Mouse (Mus musculus) right cerebral cortex, postnatal 36 days (tissue): ENCODE results near the gene Cabp2.
"Not testable (repeated sequence)": the region's sequence is repeated elsewhere in the genome, so short reads cannot be mapped to it uniquely, and the experiment has no call there.

ENCODE experiments used
- DNase-seq, 2 experiments: peaks; one replicate each; pipeline ENCODE4 v3.0.0; 2022; ENCODE audit warnings: low spot score in 2 of 2, mixed read lengths in 1 of 2

Cabp2 gene

DNA sequence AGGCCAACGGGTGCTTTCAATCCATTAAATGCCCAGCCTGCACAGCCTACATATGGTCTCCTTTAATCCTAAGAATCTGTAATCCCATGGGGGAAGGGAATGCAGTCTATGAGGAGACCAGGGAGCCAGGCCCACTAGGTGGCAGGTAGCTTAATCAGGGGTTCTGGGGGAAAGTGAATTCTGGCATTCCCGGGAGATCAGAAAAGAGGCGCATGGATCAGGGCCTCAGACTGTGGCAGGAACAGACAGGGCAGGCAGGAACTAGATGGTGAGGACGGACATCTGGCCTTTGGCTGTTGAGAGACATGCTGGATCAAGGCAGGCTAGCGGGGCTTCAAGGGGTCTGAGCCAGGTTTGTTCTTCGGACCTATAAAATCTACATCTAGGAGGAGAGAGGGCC is 20.1 kb downstream of the Cabp2 start:
- no peak for DNase-seq

DNA sequence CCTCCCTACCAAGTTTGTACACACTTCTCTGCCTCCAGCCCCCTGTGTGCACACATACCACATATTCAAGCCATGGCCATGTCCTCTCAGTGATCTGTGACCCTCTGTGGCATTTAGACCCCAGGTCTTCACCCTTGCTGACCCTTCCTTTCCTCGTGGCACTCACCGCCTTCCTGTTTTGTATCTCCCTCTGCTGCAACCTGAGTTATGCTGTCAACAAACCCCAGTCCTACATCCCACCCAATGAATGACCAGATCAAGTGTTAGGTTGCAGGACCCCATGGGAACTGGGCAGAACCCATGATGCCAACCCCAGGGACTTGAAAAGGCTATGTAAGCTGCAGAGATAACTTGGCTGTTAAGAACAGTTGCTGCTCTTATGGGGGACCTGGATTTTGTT is 20.7 kb downstream of the Cabp2 start:
- DNase-seq = no peak

DNA sequence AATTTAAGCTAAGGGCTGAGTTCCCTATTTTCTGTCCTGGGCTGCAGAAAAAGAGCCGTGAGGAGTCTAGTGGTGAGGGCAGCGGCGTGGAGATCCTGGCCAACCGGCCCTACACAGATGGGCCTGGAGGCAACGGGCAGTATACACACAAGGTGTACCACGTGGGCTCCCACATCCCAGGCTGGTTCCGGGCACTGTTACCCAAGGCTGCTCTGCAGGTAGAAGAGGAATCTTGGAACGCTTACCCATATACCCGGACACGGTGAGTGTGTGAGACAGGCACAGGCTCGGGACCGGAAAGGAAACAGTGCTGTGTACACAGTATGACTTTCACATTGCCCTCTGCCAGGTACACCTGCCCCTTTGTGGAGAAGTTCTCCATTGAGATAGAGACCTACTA is 21.2 kb downstream of the Cabp2 start:
- DNase-seq = no peak

DNA sequence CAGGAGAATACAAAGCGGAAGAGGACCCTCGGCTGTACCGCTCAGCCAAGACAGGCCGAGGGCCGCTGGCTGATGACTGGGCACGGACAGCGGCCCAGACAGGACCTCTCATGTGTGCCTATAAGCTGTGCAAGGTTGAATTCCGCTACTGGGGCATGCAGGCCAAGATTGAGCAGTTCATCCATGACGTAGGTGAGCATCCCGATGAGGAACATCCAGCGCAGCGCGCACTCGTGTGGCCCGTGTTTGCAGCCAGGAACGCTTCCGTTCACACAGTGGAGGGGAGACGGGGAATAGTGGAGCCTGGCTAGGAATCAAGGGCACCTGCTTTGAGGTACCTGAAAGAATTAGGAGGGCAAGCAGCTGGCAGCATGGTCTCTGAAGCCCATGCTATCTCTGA is 21.9 kb downstream of the Cabp2 start:
- no peak for DNase-seq

DNA sequence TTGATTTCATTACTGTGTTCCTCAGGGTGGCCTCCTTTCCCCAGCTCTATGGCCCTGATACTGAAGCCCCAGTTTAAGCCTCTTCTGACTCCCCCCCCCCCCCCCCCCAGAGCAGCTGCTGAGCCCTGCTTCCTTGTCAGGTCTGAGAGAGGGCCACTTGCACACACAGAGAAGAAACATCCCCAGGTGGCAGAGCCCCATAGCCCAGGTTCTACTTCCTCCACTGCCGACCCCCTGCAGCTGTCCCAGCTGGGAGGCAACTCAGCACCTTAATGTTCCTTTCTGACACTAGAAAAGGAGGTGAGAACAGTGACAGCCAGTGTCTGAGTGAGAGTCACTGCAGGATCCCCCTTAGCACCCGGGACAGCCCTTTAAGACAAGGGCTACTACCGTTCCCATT is 22.4 kb downstream of the Cabp2 start:
- DNase-seq = no peak

DNA sequence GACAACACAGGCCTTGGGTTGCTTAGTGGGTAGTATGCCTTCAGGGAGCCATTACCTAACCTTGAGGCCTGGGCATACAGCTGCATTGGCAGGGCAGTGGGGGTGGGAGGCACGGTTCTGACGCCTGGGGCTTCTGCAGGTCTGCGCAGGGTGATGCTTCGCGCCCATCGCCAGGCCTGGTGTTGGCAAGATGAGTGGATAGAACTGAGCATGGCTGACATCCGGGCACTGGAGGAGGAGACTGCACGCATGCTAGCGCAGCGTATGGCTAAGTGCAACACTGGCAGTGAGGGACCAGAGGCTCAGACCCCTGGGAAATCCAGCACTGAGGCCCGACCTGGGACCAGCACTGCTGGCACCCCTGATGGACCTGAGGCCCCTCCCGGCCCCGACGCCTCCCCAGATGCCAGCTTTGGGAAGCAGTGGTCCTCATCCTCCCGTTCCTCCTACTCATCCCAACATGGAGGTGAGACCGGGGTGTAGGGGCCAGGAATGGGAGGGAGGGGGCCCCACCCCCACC is 23.4 kb downstream of the Cabp2 start:
- no peak for DNase-seq

DNA sequence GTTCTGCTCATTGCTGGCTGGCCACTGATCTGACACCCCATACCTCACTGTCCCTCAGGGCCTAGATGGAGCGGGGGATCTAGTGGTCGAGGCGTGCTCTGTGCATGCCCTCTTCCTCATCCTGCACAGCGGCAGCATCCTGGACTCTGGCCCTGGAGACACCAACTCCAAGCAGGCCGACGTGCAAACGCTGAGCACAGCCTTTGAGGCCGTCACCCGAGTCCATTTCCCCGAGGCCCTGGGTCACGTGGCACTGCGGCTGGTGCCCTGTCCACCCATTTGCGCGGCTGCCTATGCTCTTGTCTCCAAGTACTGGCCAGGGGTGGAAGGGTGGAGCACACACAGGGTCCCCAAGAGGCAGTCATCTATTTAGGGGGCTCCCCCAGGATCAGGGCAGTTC is 25.3 kb downstream of the Cabp2 start:
- no peak for DNase-seq

DNA sequence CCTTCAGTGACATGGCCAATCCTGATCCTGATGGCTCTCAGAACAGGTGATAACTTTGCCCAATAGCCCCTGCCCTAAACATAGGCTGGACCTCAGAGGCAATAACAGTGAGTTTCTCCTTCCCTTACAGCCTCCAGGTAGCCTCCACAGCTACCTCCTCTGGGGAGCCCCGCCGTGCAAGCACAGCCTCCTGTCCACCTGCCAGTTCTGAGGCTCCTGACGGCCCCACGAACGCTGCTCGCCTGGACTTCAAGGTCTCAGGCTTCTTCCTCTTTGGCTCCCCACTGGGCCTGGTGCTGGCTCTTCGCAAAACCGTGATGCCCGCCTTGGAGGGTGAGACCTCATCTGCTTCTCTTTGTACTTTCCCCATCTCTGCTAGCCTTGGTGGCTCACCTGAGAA is 27.2 kb downstream of the Cabp2 start:
- no peak for DNase-seq

DNA sequence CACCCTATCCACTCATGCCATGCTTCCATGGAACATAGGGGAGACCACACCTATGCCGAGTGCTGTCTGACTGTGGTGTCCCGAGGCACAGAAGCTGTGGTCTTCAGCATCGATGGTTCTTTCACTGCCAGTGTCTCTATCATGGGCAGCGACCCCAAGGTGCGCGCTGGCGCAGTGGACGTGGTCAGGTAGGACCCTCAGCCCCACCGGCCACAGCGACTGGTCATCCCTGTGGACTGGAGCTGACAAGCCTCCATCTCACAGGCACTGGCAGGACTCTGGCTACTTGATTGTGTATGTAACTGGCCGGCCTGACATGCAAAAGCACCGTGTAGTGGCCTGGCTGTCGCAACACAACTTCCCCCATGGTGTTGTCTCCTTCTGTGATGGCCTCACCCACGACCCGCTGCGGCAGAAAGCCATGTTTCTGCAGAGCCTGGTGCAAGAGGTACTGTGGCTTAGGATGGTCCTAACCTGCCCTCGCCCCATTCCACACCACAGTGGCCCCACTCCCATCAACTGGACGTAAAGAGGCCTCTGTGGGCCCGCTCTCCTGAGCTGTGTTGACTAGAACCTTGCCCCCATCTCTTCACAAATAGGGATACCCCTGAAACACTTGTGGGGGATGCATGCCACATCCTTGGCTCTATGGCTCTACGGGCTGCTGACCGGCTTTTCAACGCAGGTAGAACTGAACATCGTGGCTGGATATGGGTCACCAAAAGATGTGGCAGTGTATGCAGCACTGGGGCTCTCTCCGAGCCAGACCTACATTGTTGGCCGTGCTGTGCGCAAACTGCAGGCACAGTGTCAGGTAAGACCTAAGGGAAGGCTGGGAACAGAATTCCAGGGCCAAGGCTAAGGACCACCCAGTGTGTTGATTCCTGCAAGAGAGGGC is 30.9 kb downstream of the Cabp2 start:
- DNase-seq = no peak

DNA sequence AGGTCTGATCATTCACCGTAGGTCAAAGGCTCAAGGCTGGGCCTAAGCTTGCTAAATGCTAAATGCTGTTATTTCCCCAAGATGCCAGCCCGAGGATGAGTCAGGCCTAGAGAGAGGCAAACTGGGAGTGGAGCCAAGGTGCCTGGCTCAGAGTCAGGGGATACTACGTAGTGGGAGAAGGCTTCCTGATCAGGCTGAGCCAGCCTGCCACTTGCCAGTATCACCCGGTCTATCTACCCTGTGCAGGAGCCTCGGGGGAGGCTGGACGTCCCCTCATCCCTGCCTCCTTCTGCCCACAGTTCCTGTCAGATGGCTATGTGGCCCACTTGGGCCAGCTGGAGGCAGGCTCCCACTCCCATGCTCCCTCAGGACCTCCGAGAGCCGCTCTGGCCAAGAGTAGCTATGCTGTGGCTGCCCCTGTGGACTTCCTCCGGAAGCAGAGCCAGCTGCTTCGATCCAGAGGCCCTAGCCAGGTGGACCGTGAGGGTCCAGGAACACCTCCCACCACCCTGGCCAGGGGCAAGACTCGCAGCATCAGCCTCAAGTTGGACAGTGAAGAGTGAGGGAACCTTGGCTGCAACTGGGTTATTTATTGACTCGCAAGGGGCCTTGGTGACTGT is 31.9 kb downstream of the Cabp2 start:
- DNase-seq = peak; percentile 61

DNA sequence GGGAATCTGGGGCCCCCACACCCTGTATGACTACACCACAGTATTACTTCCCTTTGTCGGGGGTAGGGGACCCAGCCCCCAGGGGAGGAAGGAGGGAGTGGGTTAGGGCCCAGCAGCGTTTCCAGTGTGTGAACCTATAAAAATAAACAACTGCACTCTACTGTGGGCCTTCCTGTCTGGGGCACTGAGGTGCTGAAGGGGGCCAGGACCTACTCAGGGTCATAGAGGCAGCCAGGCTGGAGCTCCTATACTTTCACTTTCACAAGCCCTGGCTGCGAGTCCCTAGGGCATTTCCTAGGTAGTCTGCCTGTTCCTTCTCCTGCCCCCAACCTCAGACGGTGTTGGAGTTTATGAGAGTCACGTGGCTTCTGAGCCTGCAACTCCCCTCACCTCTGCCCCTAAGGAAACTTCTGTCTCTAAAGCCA is 32.4 kb downstream of the Cabp2 start:
- DNase-seq = no peak

DNA sequence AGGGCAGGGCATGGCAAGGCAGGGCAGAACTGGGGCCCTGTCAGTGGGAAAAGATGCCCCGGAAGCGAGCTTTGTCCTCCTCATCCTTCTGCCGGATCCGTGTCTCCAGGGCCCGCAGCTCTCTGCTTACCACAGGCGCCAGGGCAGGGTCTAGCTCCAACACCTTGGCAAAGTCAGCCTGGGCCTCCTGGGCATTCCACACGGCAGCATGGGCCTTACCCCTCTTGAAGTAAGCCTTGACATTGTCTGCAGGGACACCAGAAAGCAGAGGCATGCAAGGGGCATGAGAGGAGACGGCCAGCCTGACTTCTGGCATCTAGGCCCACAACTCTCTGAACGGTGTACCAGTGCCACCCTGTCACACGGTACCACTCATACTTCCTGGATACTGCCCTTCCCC is 33.2 kb downstream of the Cabp2 start:
- DNase-seq = no peak

DNA sequence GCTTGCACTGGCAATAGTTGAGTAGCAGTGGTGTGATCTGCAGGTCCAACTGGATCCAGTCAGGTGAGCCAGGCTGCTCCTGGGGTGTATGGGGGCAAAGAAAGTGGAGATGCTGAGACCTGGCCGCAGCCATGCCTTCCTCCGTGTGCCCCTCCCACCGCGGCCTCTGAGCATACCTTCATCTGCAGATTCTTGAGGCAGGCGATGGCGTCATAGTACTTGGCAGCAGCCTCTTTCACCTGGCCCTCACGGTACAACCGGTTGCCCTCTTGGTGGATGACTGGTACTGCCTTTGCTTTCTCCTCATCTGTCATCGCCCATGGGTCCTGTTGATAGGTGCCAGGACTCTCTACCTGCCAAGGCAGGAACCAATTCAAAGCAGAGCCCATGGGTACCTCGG is 33.8 kb downstream of the Cabp2 start:
- no peak for DNase-seq

DNA sequence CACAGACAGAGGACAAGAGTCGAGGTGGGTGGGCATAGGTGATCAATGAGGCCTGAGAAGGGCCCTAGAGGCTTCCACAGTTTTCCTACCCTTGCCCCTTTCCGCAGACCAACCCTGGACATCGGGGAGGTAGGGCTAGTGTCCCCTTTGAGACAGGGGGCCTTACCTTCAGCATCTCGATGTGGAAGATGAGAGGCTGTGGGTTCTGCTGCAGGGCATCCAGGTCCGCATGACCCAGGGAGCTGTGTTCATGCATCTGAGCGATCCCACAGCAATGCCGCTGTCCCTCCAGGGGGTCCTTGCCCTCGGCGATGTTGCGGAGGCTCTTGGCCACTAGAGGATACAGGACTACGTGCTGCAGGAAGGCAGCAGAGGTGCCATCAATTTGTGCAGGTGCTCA is 34.4 kb downstream of the Cabp2 start:
- DNase-seq = no peak

DNA sequence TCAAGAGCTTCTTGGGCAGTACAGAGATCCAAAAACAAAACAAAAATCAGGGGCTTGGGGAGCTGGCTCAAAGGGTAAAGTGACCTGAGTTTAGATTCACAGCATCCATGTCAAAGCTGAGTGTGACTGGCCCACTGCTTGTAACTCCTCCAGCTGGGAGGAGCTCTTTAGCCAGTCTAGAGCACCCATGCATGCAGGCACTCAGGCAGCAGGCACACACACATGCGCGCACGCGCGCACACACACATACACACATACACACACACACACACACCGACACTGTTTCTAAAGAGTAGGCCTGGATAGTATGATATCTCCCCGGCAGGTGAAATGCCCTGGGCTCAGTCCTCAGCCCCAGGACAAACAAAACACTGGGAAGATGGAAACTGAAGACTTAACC is 35.6 kb downstream of the Cabp2 start:
- no peak for DNase-seq

DNA sequence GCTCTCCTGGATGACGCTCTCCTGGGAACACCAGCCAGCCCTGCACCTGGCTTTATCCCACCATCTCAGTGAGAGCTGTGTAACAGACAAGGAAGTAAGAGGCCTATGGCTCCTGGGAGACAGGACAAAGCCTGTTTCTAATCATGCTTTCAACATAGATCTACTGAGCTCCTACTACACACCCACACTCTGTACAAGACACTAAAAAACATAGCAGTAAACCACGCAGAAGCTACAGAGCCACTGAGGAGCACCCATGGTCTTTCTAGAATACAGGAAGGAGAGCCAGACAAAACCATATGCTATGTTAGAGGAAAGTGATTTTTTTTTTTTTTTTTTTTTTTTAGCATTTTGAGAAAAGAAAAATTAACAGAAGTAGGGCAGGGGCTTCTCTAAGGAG is 37.0 kb downstream of the Cabp2 start:
- DNase-seq = no peak

DNA sequence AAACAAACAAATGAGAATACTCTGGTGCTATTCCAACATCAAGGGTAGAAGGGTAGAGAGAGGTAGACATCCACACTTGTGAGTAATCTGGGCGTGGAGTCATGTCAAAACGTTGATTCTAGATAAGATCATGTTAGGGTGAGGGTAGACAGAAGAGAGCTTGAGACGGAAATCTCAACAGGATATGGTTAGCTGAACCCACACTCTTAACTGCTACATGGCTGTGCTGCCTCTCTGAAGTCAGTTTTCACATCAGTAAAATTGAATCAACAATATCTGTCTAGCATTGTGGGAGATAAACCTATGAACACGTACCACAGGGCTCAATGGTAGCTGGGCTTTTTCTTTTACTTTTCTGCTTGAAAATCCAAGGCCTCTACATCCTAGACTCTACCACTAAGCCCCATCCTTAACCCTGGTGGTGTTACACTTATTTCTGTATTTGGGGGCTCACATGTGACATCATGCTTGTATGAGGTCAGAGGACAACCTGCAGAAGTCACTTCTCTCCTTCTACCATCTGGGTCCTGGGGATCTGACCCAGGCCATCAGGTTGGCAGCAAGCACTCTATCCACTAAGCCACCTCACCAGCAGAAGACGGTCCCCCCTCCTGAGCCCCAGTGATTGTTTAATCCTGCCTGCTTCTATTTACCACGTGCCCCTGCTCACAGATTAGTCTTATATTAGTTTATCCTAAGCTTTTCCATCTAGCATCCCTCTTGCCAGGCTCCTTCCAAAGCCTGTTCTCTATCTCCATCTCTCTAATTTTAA is 38.5 kb downstream of the Cabp2 start:
- DNase-seq = no peak

DNA sequence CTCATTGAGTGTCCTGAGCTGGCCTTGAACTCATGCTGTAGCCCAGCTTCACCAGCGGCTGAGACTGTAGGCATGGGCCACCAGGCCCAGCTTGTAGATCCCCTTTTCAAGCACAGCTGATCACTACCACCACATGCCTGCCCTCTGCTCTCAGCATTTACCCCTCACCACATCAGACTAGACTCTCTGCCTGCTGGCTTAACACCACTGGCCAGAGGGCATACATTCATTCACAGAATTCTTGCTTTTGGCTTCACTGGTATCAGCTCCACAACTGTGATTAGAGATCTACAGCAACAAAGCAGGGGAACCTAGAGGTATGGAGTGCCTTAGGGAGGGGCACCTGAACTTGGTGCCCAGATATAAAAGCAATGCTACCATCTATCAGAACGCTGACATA is 39.1 kb downstream of the Cabp2 start:
- no peak for DNase-seq

DNA sequence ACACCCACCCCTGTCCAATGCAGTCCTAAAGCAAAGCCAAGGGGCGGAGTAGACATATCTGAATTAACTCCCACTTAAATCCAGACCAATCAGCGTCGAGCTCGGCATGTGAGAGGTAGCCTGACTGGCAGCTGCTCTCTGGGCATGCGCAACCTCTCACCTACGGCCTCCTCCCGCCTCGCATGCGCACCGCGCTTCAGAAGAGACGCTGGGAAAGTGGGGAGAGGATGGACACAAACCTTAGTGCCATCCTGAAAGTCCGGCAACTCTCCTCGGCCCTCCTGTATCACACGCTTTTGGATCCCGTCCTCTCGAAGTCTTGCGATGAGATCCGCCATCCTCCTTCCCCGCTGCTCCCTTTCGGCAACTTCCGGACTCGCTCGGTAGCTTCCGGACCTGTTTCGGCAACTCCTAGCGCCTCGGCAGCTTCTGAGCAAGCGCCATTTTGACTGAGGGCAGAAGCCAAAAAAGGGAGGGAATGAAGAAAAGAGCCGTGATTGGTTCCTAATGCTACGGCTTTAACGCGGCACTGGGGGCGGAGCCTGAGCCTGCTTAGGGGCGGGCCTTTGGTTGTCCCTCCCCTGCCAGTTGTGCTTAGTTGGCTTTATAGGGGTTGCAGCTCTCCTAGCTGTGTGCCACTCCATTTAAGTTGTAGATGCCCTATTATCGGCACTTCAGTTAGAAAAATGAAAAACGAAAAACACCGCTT is 39.9 kb downstream of the Cabp2 start:
- peak; percentile 95 to 97 for DNase-seq

DNA sequence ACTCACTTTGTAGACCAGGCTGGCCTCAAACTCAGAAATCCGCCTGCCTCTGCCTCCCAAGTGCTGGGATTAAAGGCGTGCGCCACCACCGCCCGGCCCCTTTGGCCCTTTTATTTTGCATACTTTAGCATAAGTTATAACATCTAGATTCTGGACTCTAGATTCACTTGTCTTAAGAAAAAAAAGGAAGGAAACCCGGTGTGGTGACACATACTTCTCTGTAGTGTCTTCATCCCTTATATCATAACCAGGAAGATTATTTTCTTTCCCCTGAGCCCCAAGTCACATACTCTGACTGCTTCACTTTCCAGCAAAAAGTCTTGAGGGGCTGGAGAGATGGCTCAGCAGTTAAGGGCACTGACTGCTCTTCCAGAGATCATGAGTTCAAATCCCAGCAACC is 40.5 kb downstream of the Cabp2 start:
- DNase-seq = not testable (repeated sequence)

DNA sequence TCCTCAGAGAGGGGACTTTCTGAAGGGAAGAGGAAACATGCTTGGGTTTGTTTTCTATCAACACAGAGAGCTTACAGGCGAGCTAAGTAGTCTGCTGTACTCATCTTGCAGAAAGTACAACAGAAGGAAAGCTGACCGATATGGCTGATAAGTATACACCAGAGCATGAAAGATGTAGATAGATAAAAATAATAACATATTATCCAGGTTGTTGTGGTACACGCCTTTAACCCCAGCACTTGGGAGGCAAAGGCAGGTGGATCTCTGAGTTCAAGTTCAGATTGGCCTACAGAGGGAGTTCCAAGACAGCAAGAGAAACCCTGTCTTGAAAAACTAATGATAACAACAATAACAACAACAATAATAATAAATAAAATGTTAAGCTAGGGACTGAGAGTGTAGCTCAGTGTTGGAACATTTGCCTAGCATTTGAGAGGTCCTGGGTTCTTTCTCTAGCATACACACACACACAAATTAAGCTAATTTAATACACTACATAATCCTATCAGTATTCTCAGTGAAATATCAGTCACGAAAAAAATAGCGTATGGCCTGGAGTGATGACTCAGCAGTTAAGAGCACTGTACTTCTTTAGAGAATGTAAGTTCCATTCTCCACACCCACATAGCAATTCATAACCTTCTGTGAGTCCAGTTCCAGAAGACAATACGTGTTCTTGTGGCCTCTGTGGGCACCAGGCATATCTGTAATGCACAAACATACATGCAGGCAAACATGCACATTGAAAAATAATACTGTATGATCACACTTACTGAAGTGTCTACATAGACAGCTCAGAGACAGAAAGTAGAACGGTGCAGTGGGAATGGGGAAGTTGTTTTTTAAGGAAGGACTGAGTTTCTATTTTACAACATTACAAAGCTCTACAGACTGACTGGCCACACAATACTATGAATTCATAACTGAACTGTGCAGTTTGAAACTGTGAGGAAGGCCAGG is 41.3 kb downstream of the Cabp2 start:
- DNase-seq = no peak
